Mouse (Mus musculus) MEL (cell line): ENCODE measurements around the gene Gnai3. TPM values are rescaled to one million over a fixed set of nuclear protein-coding genes. Genes with fewer than 3 reads are reported as not detected.

Experiments
- DNase-seq: peaks from one replicate; pipeline ENCODE4 v3.0.0; 2011; ENCODE audit warnings: low read depth, low spot score
- H3K27ac ChIP-seq: 2 replicates; pipeline ENCODE4 v1.5.1; 2012; ENCODE audit warnings: low read depth, mild to moderate bottlenecking, control low read depth, low read length, moderate library complexity; ENCODE audit not compliant: control insufficient read depth
- H3K27me3 ChIP-seq, 2 experiments: fragments of 150-350 bp in 1 of 2; sonication (generic) in 1 of 2; 2 replicates each; pipeline ENCODE4 v1.6.1; 2012; ENCODE audit warnings: low read length in 2 of 2, mild to moderate bottlenecking in 2 of 2, improper control_type of control experiment in 1 of 2, moderate library complexity in 1 of 2; ENCODE audit not compliant: insufficient read depth in 2 of 2, control insufficient read depth in 1 of 2
- H3K36me3 ChIP-seq, 2 experiments: 2 replicates each; pipeline ENCODE4 v1.6.1; 2012 to 2014; ENCODE audit warnings: low read length in 2 of 2, improper control_type of control experiment in 1 of 2, inconsistent platforms in 1 of 2, mild to moderate bottlenecking in 1 of 2; ENCODE audit not compliant: insufficient read depth in 2 of 2, control insufficient read depth in 1 of 2
- H3K4me1 ChIP-seq, 2 experiments: fragments of 150-350 bp in 1 of 2; sonication (generic) in 1 of 2; 2 replicates each; pipeline ENCODE4 v1.6.1; 2012; ENCODE audit warnings: low read length in 2 of 2, improper control_type of control experiment in 1 of 2, mild to moderate bottlenecking in 1 of 2; ENCODE audit not compliant: insufficient read depth in 2 of 2, control insufficient read depth in 1 of 2
- H3K4me3 ChIP-seq, 2 experiments: fragments of 150-350 bp in 1 of 2; sonication (generic) in 1 of 2; 2 replicates each; pipeline ENCODE4 v1.5.1; 2012; ENCODE audit warnings: low read depth in 2 of 2, low read length in 2 of 2, mild to moderate bottlenecking in 2 of 2, moderate library complexity in 2 of 2, control low read depth in 1 of 2, improper control_type of control experiment in 1 of 2; ENCODE audit not compliant: control insufficient read depth in 1 of 2, insufficient read depth in 1 of 2
- H3K79me2 ChIP-seq: 2 replicates; pipeline ENCODE4 v1.6.1; 2012; ENCODE audit warnings: mild to moderate bottlenecking, low read length, moderate library complexity; ENCODE audit not compliant: control insufficient read depth, poor library complexity, insufficient read depth
- H3K9ac ChIP-seq: 2 replicates; pipeline ENCODE4 v1.6.1; 2012; ENCODE audit warnings: low read depth, mild to moderate bottlenecking, control low read depth, low read length, moderate library complexity; ENCODE audit not compliant: control insufficient read depth, poor library complexity, severe bottlenecking
- H3K9me3 ChIP-seq: fragments of 150-350 bp; sonication (generic); replicated peaks from 2 replicates; pipeline ENCODE4 v1.6.1; 2012; ENCODE audit warnings: mild to moderate bottlenecking, low read length, improper control_type of control experiment, moderate library complexity; ENCODE audit not compliant: insufficient read depth
- CHD2 ChIP-seq: IDR thresholded peaks from 2 replicates; pipeline ENCODE4 v1.6.1; 2011; ENCODE audit warnings: low read length, improper control_type of control experiment
- E2F4 ChIP-seq: IDR thresholded peaks from 2 replicates; pipeline ENCODE4 v1.6.1; 2011; ENCODE audit warnings: low read depth, low read length, improper control_type of control experiment, borderline replicate concordance
- GABPA ChIP-seq: IDR thresholded peaks from 2 replicates; pipeline ENCODE4 v1.6.1; 2012; ENCODE audit warnings: low read depth, mild to moderate bottlenecking, inconsistent platforms, low read length, improper control_type of control experiment, moderate library complexity
- GATA1 ChIP-seq: IDR thresholded peaks from 2 replicates; pipeline ENCODE4 v1.6.1; 2011; ENCODE audit warnings: low read depth, low read length, improper control_type of control experiment
- HCFC1 ChIP-seq: IDR thresholded peaks from 2 replicates; pipeline ENCODE4 v1.6.1; 2012; ENCODE audit warnings: low read depth, mild to moderate bottlenecking, inconsistent platforms, low read length, improper control_type of control experiment, moderate library complexity
- JUND ChIP-seq: IDR thresholded peaks from 2 replicates; pipeline ENCODE4 v1.6.1; 2011; ENCODE audit warnings: low read depth, mild to moderate bottlenecking, improper control_type of control experiment, low read length
- KAT2A ChIP-seq: conservative IDR thresholded peaks from 2 replicates; pipeline ENCODE4 v1.6.1; 2012; ENCODE audit warnings: low read depth, low read length, improper control_type of control experiment, inconsistent platforms
- MAX ChIP-seq: IDR thresholded peaks from 2 replicates; pipeline ENCODE4 v1.6.1; 2011; ENCODE audit warnings: low read length, improper control_type of control experiment
- MAZ ChIP-seq: IDR thresholded peaks from 2 replicates; pipeline ENCODE4 v1.6.1; 2012; ENCODE audit warnings: low read depth, mild to moderate bottlenecking, inconsistent platforms, low read length, improper control_type of control experiment
- NRF1 ChIP-seq: IDR thresholded peaks from 2 replicates; pipeline ENCODE4 v1.6.1; 2014; ENCODE audit warnings: low read depth, mild to moderate bottlenecking, inconsistent platforms, low read length, improper control_type of control experiment, moderate library complexity; ENCODE audit not compliant: poor library complexity, insufficient read depth, severe bottlenecking
- POLR2A ChIP-seq, 2 experiments: IDR thresholded peaks; 2 replicates each; pipeline ENCODE4 v1.6.1; 2011 to 2012; ENCODE audit warnings: low read length in 2 of 2, mild to moderate bottlenecking in 2 of 2, control low read depth in 1 of 2, improper control_type of control experiment in 1 of 2, low read depth in 1 of 2, moderate library complexity in 1 of 2; ENCODE audit not compliant: control insufficient read depth in 1 of 2, insufficient read depth in 1 of 2, poor library complexity in 1 of 2
- RCOR1 ChIP-seq: IDR thresholded peaks from 2 replicates; pipeline ENCODE4 v1.6.1; 2012; ENCODE audit warnings: low read depth, mild to moderate bottlenecking, inconsistent platforms, low read length, improper control_type of control experiment
- TAL1 ChIP-seq: IDR thresholded peaks from 2 replicates; pipeline ENCODE4 v1.6.1; 2012; ENCODE audit warnings: mild to moderate bottlenecking, inconsistent platforms, low read length, moderate library complexity, mixed read lengths
- TCF12 ChIP-seq: IDR thresholded peaks from 2 replicates; pipeline ENCODE4 v1.6.1; 2014; ENCODE audit warnings: low read depth, mild to moderate bottlenecking, inconsistent platforms, low read length, improper control_type of control experiment, moderate library complexity
- ZC3H11A ChIP-seq: IDR thresholded peaks from 2 replicates; pipeline ENCODE4 v1.6.1; 2012; ENCODE audit warnings: low read depth, mild to moderate bottlenecking, inconsistent platforms, low read length, improper control_type of control experiment
- ZKSCAN1 ChIP-seq: IDR thresholded peaks from 2 replicates; pipeline ENCODE4 v1.6.1; 2012; ENCODE audit warnings: low read depth, mild to moderate bottlenecking, inconsistent platforms, low read length, improper control_type of control experiment, moderate library complexity
- ZMIZ1 ChIP-seq: IDR thresholded peaks from 2 replicates; pipeline ENCODE4 v1.6.1; 2012; ENCODE audit warnings: low read depth, mild to moderate bottlenecking, inconsistent platforms, low read length, improper control_type of control experiment, moderate library complexity
- polyA plus RNA-seq, 2 experiments: library from polyadenylated mRNA; stranded (reverse) in 1 of 2; unstranded in 1 of 2; fragments of >175 nt in 1 of 2; fragments of >200 nt in 1 of 2; gene quantifications; 2 replicates each; pipeline versions ENCODE4 v1.2.1 to v1.2.4; 2012; ENCODE audit warnings: low replicate concordance in 2 of 2, low read depth in 1 of 2; ENCODE audit not compliant: insufficient read length in 2 of 2, insufficient read depth in 1 of 2, missing spikeins in 1 of 2
- total RNA-seq: library from RNA; depleted of rRNA; stranded (reverse); fragments of 300-350 nt; gene quantifications from 2 replicates; pipeline ENCODE4 v1.2.3, GENCODE M21; 2012

Gnai3 gene
- total and polyA plus RNA-seq, 3 experiments = 74.2 to 96.4 (median 92.1) TPM

DNA sequence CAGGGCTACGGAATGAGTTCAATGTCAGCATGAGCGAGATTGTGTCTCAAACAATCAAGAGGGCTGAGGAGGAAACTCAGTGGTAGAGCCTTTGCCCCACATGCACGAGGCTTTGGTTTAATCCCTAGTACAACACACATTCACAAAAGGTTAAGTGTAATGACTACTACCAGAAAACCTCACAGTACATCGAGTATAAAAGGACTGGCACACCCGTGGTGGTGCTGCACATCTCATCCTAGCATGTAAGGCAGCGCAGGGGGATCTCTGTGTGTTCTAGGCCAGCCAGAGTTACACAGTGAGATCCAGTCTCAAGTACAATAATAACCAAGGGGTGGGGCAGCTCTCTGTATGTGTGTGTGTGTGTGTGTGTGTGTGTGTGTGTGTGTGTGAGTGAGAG is 28.5 kb downstream of the Gnai3 start:
- DNase-seq = no peak
- no peak overlapping the region for H3K9ac ChIP-seq
- H3K4me1 ChIP-seq = peaks cover 0 to 5% of the 10 kb centered on the region in 2 experiments; a peak in 2 of 4 replicates
- no peaks in the 10 kb centered on the region for H3K27me3 ChIP-seq
- H3K9me3 ChIP-seq = no peaks in the 10 kb centered on the region
- no peak overlapping the region for H3K27ac ChIP-seq
- TF ChIP-seq E2F4 = no peak
- TF ChIP-seq ZC3H11A = no peak
- no peak for TF ChIP-seq GABPA
- no peak for TF ChIP-seq TAL1
- no peak for TF ChIP-seq CHD2
- TF ChIP-seq RCOR1 = no peak
- TF ChIP-seq MAZ = no peak
- no peak for TF ChIP-seq JUND
- TF ChIP-seq ZMIZ1 = no peak
- no peak for TF ChIP-seq MAX
- no peak for TF ChIP-seq POLR2A (IDR thresholded peaks at IDR 0.05; ENCODE audit: control insufficient read depth in 1 of 2, insufficient read depth in 1 of 2, low read depth in 1 of 2, low read length in 2 of 2, poor library complexity in 1 of 2)
- TF ChIP-seq TCF12 = no peak
- TF ChIP-seq NRF1 = no peak
- peaks cover 4 to 37% of the 10 kb centered on the region in 2 experiments for H3K36me3 ChIP-seq
- H3K79me2 ChIP-seq = no peaks in the 10 kb centered on the region
- H3K4me3 ChIP-seq = no peak overlapping the region

DNA sequence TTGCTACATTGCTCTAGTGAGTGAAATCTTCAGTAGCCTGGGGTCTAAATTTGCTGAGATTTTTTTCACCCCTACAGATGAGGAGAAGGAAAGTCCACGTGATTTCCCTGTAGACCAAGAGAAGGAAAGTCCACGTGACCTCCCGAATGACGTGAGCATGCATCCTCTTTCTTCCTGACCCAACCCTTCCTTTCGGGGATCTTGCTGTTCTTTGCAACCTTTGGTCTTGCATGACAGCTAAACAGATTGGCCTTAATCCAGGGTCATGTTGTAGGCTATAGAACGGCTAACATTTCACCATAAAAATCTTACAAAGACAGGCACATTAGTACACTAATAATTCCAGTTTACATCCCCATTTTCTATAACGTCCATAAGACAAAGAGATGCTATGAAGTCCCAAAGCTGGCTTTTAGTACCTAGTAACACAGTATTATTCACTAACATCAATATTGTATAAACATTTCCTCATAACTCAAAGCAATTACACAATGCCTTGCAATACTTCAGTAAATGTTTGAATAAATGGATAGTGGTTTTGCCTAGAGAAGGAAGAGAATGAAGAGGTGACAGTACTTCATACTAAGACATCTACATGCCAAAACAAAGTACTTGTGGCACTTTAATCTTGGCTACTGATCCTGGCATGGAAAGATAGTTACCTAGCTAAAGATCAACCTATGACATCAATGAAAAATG is 32.2 kb downstream of the Gnai3 start:
- no peak for TF ChIP-seq ZKSCAN1
- peaks cover 0 to 2% of the 10 kb centered on the region in 2 experiments; a peak in 2 of 4 replicates for H3K4me1 ChIP-seq
- H3K4me3 ChIP-seq = no peak overlapping the region
- no peak overlapping the region for H3K27ac ChIP-seq
- H3K9ac ChIP-seq = no peak overlapping the region
- H3K27me3 ChIP-seq = no peaks in the 10 kb centered on the region
- no peak for DNase-seq
- no peaks in the 10 kb centered on the region for H3K79me2 ChIP-seq
- no peaks in the 10 kb centered on the region for H3K9me3 ChIP-seq
- peaks cover 4 to 25% of the 10 kb centered on the region in 2 experiments for H3K36me3 ChIP-seq

GRCm38 (mm10) chr3:108112666-108113065 is 33.3 kb downstream of the Gnai3 start:
- Histone ChIP-seq H3K79me2 (no peaks in the 10 kb centered on the region), H3K36me3 (peaks cover 4 to 28% of the 10 kb centered on the region in 2 experiments), H3K9ac (no peak overlapping the region), H3K27me3 (no peaks in the 10 kb centered on the region), H3K9me3 (no peaks in the 10 kb centered on the region), H3K27ac (no peak overlapping the region), H3K4me1 (peaks cover 0 to 2% of the 10 kb centered on the region in 2 experiments; a peak in 2 of 4 replicates), H3K4me3 (no peak overlapping the region)
- DNase-seq = no peak
- no peak for TF ChIP-seq HCFC1
- no peak for TF ChIP-seq KAT2A
- TF ChIP-seq GATA1 = 0 out of 2 replicates have a peak, but pooled peaks have one; percentile 13
